Mouse (Mus musculus) heart, postnatal 0 days (tissue): ENCODE measurements around the gene Kcnma1. TPM values are rescaled to one million over a fixed set of nuclear protein-coding genes. Genes with fewer than 3 reads are reported as not detected.

ENCODE experiments used
- ATAC-seq: fragments of 200-750 bp; cut with Nextera tagmentation; 2 replicates; pipeline ENCODE4 v1.8.0; 2017; ENCODE audit warnings: low read depth, moderate number of reproducible peaks, moderate library complexity; ENCODE audit not compliant: insufficient read depth
- DNase-seq: peaks from one replicate; pipeline ENCODE4 v3.0.0-alpha.2; 2016; ENCODE audit warnings: low spot score
- H3K27ac ChIP-seq: fragments of 300-500 bp; sonication (generic); 2 replicates; pipeline ENCODE4 v1.5.1; 2014; ENCODE audit warnings: low read depth, mild to moderate bottlenecking
- H3K27me3 ChIP-seq: fragments of 300-500 bp; sonication (generic); 2 replicates; pipeline ENCODE4 v1.6.1; 2014; ENCODE audit warnings: low read length, mixed read lengths; ENCODE audit not compliant: control insufficient read depth, insufficient read depth
- H3K36me3 ChIP-seq: fragments of 300-500 bp; sonication (generic); replicated peaks from 2 replicates; pipeline ENCODE4 v1.6.1; 2014; ENCODE audit warnings: low read length, mixed read lengths; ENCODE audit not compliant: control insufficient read depth, insufficient read depth
- H3K4me1 ChIP-seq: fragments of 300-500 bp; sonication (generic); 2 replicates; pipeline ENCODE4 v1.6.1; 2014; ENCODE audit warnings: antibody characterized with exemption; ENCODE audit not compliant: control insufficient read depth, insufficient read depth
- H3K4me2 ChIP-seq: fragments of 300-500 bp; sonication (generic); 2 replicates; pipeline ENCODE4 v1.6.1; 2014; ENCODE audit warnings: low read depth, mild to moderate bottlenecking, low read length, moderate library complexity
- H3K4me3 ChIP-seq: fragments of 300-500 bp; sonication (generic); 2 replicates; pipeline ENCODE4 v1.5.1; 2014; ENCODE audit warnings: low read depth, low read length
- H3K9ac ChIP-seq: fragments of 300-500 bp; sonication (generic); replicated peaks from 2 replicates; pipeline ENCODE4 v1.6.1; 2014; ENCODE audit warnings: low read depth, low read length, mixed read lengths
- H3K9me3 ChIP-seq: fragments of 300-500 bp; sonication (generic); replicated peaks from 2 replicates; pipeline ENCODE4 v1.6.1; 2016; ENCODE audit warnings: low read length; ENCODE audit not compliant: control insufficient read depth
- CTCF ChIP-seq: IDR thresholded peaks from 2 replicates; pipeline ENCODE4 v1.5.1; 2016; ENCODE audit warnings: antibody characterized with exemption, control low read depth, low read depth
- EP300 ChIP-seq: IDR thresholded peaks from 2 replicates; pipeline ENCODE4 v1.6.1; 2016; ENCODE audit warnings: antibody characterized with exemption, low read depth
- WGBS: fragments of 180-500 bp; shearing (Covaris S2); extraction: QIAGEN DNeasy Blood & Tissue Kit; methylation state at CpG from one replicate; pipeline ENCODE4 v1.1.7; 2014; 5-methylcytosine and 5-hydroxymethylcytosine counted together
- polyA plus RNA-seq: library from polyadenylated mRNA; unstranded; fragments of >200 nt; fragmentation: Nextera tagmentation; extraction: Ambion mirVana; gene quantifications from 2 replicates; pipeline ENCODE4 v1.2.1, GENCODE M21; 2015
- total RNA-seq: library from RNA; depleted of rRNA; stranded (reverse); fragments of >200 nt; gene quantifications from 2 replicates; pipeline ENCODE4 v1.2.3, GENCODE M21; 2014; ENCODE audit warnings: low replicate concordance

The Kcnma1 gene
- total and polyA plus RNA-seq, 2 experiments from 2014 or later = 0.10 to 1.3 TPM

DNA sequence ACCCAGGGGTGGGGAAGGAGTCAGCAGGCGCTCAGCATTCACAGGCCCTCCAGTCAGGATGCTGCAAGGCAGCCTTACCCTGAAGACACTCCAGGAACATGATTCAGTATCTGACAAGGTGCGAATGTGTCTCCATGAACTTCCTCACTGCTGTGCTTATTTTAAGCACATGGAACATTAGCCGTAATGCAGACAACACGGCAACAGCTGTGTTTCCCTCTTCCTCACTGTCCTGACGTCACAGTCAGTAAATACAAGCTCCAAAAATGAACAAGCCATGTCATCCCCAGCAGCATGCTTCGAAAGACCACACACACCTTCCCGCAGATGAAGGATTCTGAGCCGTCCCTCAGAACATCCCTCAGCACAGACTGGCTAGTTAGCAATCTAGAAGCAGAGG is 47.8 kb downstream of the Kcnma1 start:
- no peak for ATAC-seq
- no peaks in the 10 kb centered on the region for H3K9me3 ChIP-seq
- H3K27me3 ChIP-seq = no peaks in the 10 kb centered on the region
- no peak overlapping the region for H3K9ac ChIP-seq
- no peaks in the 10 kb centered on the region for H3K36me3 ChIP-seq
- H3K4me3 ChIP-seq = no peak overlapping the region
- WGBS = 70% methylated on average over 8 of the region's 8 CpGs
- H3K4me1 ChIP-seq = no peaks in the 10 kb centered on the region
- TF ChIP-seq CTCF (no peak), EP300 (no peak)
- no peak overlapping the region for H3K27ac ChIP-seq
- DNase-seq = no peak
- no peak overlapping the region for H3K4me2 ChIP-seq

DNA sequence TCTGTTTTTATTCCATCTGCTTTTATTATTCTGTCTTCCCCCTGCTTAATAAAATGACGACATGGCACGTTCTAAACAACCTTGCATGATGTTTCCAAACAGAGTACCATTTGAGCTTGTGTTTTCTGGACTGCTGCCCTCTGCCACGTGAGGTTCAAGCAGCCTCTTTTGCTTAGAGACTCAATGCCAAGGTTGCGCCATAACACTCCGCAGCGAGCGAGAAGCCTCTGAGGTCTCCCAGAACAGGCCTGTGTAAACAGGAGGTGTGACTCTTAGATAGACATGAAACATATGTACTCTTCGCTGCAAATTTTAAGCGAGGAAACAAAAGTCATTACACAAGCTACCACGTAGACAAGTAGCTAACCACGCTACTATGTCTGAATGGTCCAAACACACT is 55.2 kb downstream of the Kcnma1 start:
- no peak overlapping the region for H3K27ac ChIP-seq
- no peaks in the 10 kb centered on the region for H3K4me1 ChIP-seq
- no peaks in the 10 kb centered on the region for H3K27me3 ChIP-seq
- H3K4me2 ChIP-seq = no peak overlapping the region
- no peak for DNase-seq
- H3K9ac ChIP-seq = no peak overlapping the region
- ATAC-seq = no peak
- TF ChIP-seq EP300 (no peak), CTCF (no peak)
- no peaks in the 10 kb centered on the region for H3K36me3 ChIP-seq
- no peaks in the 10 kb centered on the region for H3K9me3 ChIP-seq
- no peak overlapping the region for H3K4me3 ChIP-seq
- WGBS = 75% methylated on average over 11 of the region's 11 CpGs

DNA sequence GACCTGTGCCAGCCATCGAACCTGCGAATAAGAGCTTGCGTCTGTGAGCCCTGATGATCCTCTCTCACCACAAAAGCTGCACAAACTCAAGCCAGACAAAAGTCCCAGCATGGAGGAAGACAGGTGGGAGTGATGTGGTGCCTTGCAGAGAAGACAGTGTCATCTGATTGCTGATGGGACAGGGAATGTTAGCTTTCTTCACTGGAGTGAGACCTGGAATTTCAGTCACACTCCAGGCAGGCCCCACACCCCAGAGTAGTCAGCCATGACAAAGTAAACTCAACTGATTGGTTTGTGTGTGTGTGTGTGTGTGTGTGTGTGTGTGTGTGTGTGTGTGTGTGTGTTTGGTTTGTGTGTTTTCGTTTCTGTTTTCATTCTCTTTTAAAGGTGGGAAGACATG is 57.0 kb downstream of the Kcnma1 start:
- H3K36me3 ChIP-seq = no peaks in the 10 kb centered on the region
- H3K9ac ChIP-seq = no peak overlapping the region
- TF ChIP-seq CTCF (no peak), EP300 (no peak)
- no peaks in the 10 kb centered on the region for H3K4me1 ChIP-seq
- H3K4me2 ChIP-seq = no peak overlapping the region
- H3K27ac ChIP-seq = no peak overlapping the region
- H3K9me3 ChIP-seq = no peaks in the 10 kb centered on the region
- no peaks in the 10 kb centered on the region for H3K27me3 ChIP-seq
- ATAC-seq = no peak
- no peak overlapping the region for H3K4me3 ChIP-seq
- WGBS = 70% methylated on average over 4 of the region's 4 CpGs
- no peak for DNase-seq

DNA sequence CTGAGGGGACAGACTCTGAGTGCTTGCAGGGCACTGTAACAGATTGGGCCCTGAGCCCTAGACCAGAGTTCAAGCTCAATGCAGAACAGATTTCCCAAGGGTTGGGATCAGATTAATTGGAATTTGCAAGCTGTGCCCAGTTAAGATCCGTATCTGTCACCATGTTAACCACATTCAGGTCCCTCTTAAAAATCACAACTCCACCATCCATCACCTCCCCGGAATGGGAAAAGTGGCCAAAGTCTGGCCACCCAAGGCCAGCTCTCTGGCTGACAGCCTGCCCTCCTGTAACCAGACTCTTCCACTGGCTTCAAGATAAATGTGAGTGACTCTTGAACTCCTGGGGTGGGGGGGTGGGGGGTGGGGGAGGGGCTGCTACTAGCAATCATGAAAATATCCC is 70.4 kb downstream of the Kcnma1 start:
- no peak overlapping the region for H3K4me3 ChIP-seq
- WGBS = 44% methylated on average over 2 of the region's 2 CpGs
- no peaks in the 10 kb centered on the region for H3K27me3 ChIP-seq
- H3K9me3 ChIP-seq = no peaks in the 10 kb centered on the region
- no peak overlapping the region for H3K4me2 ChIP-seq
- H3K4me1 ChIP-seq = peaks cover 8% of the 10 kb centered on the region; the same call in 1 of the 2 replicates
- DNase-seq = no peak
- TF ChIP-seq EP300 = no peak
- no peak for TF ChIP-seq CTCF
- no peak overlapping the region for H3K27ac ChIP-seq
- no peaks in the 10 kb centered on the region for H3K36me3 ChIP-seq
- ATAC-seq = no peak
- no peak overlapping the region for H3K9ac ChIP-seq

DNA sequence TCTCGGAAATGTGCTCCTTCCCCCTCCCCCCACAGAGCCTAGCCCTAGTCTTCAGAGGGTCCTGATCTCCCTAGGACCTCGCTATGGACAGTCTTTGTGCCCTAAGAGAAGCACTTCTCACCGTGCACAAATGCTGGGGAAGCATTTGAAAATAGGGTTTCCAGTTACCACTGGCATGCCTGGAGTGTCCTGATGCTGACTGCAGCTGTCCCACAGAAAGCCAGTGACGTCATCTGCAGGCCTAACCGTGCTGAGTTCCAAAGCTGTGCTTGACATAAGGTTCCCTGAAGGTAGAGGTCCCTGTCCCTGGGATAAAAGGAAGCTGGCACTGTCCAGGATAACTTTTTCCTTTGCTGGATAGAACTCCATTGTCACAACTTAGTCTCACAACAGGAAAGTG is 71.1 kb downstream of the Kcnma1 start:
- Histone ChIP-seq H3K9ac (no peak overlapping the region), H3K4me2 (no peak overlapping the region), H3K4me1 (peaks cover 8% of the 10 kb centered on the region; the same call in 1 of the 2 replicates), H3K27me3 (no peaks in the 10 kb centered on the region), H3K36me3 (no peaks in the 10 kb centered on the region), H3K4me3 (no peak overlapping the region), H3K27ac (no peak overlapping the region), H3K9me3 (no peaks in the 10 kb centered on the region)
- ATAC-seq = no peak
- WGBS = 52% methylated on average over 5 of the region's 5 CpGs
- no peak for DNase-seq
- TF ChIP-seq CTCF = no peak
- no peak for TF ChIP-seq EP300

DNA sequence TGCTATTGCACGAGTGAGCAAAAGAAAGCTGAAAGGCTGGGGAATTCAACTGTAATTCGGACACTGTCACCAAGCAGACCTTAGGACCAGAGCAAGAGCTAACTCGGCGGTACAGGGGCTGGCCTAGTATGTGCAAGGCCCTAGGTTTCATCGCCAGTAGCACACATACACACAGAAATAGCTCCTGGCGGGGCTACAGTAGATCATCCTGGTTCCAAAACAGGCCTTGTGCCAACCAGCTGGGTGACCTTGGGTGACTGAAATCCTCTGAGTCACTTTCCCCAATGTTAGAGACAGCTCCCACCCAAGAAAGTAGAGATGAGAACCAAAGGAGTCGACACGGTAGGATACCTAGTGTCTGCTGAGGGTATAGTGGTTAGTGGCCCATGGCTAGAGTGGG is 72.2 kb downstream of the Kcnma1 start:
- Histone ChIP-seq H3K36me3 (no peaks in the 10 kb centered on the region), H3K27me3 (no peaks in the 10 kb centered on the region), H3K4me2 (no peak overlapping the region), H3K4me3 (no peak overlapping the region), H3K27ac (no peak overlapping the region), H3K9ac (no peak overlapping the region), H3K9me3 (no peaks in the 10 kb centered on the region), H3K4me1 (peaks cover 8% of the 10 kb centered on the region; the same call in 1 of the 2 replicates)
- WGBS = 55% methylated on average over 8 of the region's 8 CpGs
- peak; percentile 89 for ATAC-seq
- TF ChIP-seq EP300 (no peak), CTCF (no peak)
- DNase-seq = peak; percentile 57
